Mouse (Mus musculus) brown adipose tissue, adult 24 weeks (tissue): ENCODE measurements around the gene E330014E10Rik. TPM values are rescaled to one million over a fixed set of nuclear protein-coding genes. Genes with fewer than 3 reads are reported as not detected.
"Not testable (repeated sequence)": the region's sequence is repeated elsewhere in the genome, so short reads cannot be mapped to it uniquely, and the experiment has no call there.

Experiments
- H3K27ac ChIP-seq: fragments of 200-500 bp; replicated peaks from 2 replicates; pipeline ENCODE4 v1.5.1; 2012; ENCODE audit warnings: low read depth, mild to moderate bottlenecking, low read length
- H3K4me1 ChIP-seq: fragments of 200-500 bp; 2 replicates; pipeline ENCODE4 v1.6.1; 2012; ENCODE audit warnings: low read length, mixed read lengths; ENCODE audit not compliant: control insufficient read depth, insufficient read depth, insufficient read length
- H3K4me3 ChIP-seq: fragments of 200-500 bp; 2 replicates; pipeline ENCODE4 v1.5.1; 2012; ENCODE audit warnings: low read depth, mild to moderate bottlenecking, low read length, moderate library complexity; ENCODE audit not compliant: insufficient read depth
- polyA plus RNA-seq: library from polyadenylated mRNA; stranded (reverse); fragments of >200 nt; gene quantifications from 2 replicates; pipeline ENCODE4 v1.2.4, GENCODE M21; 2012; ENCODE audit not compliant: missing spikeins, insufficient read depth, insufficient read length

The E330014E10Rik gene
- not detected in 2 replicates for polyA plus RNA-seq

- not testable (repeated sequence) for H3K4me1 ChIP-seq, H3K4me3 ChIP-seq, H3K27ac ChIP-seq
Measured at GRCm38 (mm10) chr5:95775690-95776089, at the start of gene E330014E10Rik. E330014E10Rik (plus strand) TSS chr5:95775990.

- not testable (repeated sequence) for H3K4me1 ChIP-seq, H3K4me3 ChIP-seq, H3K27ac ChIP-seq
Measured at GRCm38 (mm10) chr5:95736073-95736472, 39.7 kb upstream of the E330014E10Rik start, which contains the start of gene Gm7978. Gm7978 (minus strand) TSS chr5:95736173.

GRCm38 (mm10) chr5:95741714-95742113, 34.1 kb upstream of the E330014E10Rik start, which contains the start of gene Gm7982:
Gm7982 (plus strand) TSS chr5:95742014.
- H3K27ac ChIP-seq, H3K4me1 ChIP-seq, H3K4me3 ChIP-seq: not testable (repeated sequence)

DNA sequence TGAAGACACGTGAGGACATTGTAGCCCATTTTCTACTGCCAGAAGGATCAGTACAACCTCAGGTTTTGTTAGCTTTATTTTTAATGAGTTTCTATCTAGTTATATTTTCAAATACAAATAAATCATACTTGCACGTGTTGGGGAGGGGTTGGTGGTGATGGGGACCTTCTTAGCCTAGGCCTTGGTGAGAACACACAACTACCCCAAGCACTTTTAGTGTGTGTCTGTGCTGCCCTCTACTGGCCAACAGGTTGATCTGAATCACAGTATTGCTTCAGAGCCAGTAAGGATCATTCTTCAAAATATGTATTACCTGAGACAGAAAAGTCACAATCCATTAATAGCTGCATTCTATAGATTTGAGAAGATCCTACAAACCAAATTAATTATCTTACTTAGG, 35.1 kb downstream of the E330014E10Rik start:
- H3K27ac ChIP-seq, H3K4me1 ChIP-seq, H3K4me3 ChIP-seq: not testable (repeated sequence)

DNA sequence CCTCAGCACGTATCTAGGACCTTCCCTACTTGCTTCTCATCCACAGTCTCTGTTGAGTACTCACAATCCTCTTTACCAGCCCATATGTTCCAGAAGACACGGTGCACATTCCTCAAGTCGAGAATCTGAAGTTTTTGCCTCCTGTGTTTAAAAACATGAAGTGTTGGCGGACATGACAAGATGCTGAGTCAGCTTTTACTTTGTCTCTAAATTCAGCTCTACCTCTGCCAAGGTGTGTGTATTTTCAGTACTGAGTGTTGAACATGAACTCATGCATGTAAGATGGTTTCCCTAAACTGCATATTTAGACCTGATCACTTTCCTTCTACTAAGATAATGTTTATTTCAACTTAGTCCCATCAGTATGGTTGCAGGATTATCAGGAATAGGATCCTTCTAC, 60.8 kb downstream of the E330014E10Rik start:
- Histone ChIP-seq H3K27ac (no peak overlapping the region), H3K4me3 (no peak overlapping the region), H3K4me1 (no peaks in the 10 kb centered on the region)

GRCm38 (mm10) chr5:95854030-95854429, 78.2 kb downstream of the E330014E10Rik start:
- Histone ChIP-seq H3K4me1 (no peaks in the 10 kb centered on the region), H3K27ac (no peak overlapping the region), H3K4me3 (no peak overlapping the region)

Other genes with a start within 250 kb of the E330014E10Rik start
- gene Gm7971, start 181.1 kb upstream of the E330014E10Rik start, polyA plus RNA-seq, result not detected in 2 replicates
- not detected in 2 replicates for gene Gm7978, start 39.8 kb upstream of the E330014E10Rik start, polyA plus RNA-seq
- gene Gm7982, start 34.0 kb upstream of the E330014E10Rik start, polyA plus RNA-seq, result not detected in 2 replicates
- 2.3 and 5.7 TPM in 2 replicates for gene Cxcl13, start 181.0 kb downstream of the E330014E10Rik start, polyA plus RNA-seq